Mouse (Mus musculus) myocyte (in vitro differentiated cells): ENCODE results near the gene Ppp2r5b.

Source experiments
- E2F4 ChIP-seq: IDR thresholded peaks from one replicate; pipeline ENCODE4 v1.6.1; 2011; ENCODE audit warnings: mild to moderate bottlenecking, control low read depth, moderate library complexity; ENCODE audit not compliant: insufficient read depth
- MYOD1 ChIP-seq, 3 experiments: IDR thresholded peaks; one replicate each; pipeline ENCODE4 v1.6.1; 2011; ENCODE audit warnings: control low read depth in 2 of 3, low read depth in 2 of 3, mild to moderate bottlenecking in 2 of 3, moderate library complexity in 1 of 3; ENCODE audit not compliant: insufficient read length in 2 of 3, control insufficient read depth in 1 of 3
- MYOG ChIP-seq, 3 experiments: IDR thresholded peaks; one replicate each; pipeline ENCODE4 v1.6.1; 2011; ENCODE audit warnings: control low read depth in 2 of 3, low read depth in 2 of 3, mild to moderate bottlenecking in 2 of 3; ENCODE audit not compliant: insufficient read length in 2 of 3, control insufficient read depth in 1 of 3, insufficient read depth in 1 of 3
- POLR2A ChIP-seq: IDR thresholded peaks from one replicate; pipeline ENCODE4 v1.6.1; 2011; ENCODE audit warnings: low read depth, mild to moderate bottlenecking, control low read depth, moderate library complexity; ENCODE audit not compliant: insufficient read length
- POLR2AphosphoS2 ChIP-seq: IDR thresholded peaks from one replicate; pipeline ENCODE4 v1.6.1; 2011; ENCODE audit warnings: low read depth, control low read depth; ENCODE audit not compliant: insufficient read length

- TF ChIP-seq POLR2A (no peak), POLR2AphosphoS2 (no peak), MYOD1 (IDR thresholded peaks at IDR 0.05; ENCODE audit: control insufficient read depth in 1 of 3, insufficient read length in 2 of 3, low read depth in 2 of 3) (no peak), E2F4 (no peak), MYOG (IDR thresholded peaks at IDR 0.05; ENCODE audit: control insufficient read depth in 1 of 3, insufficient read depth in 1 of 3, insufficient read length in 2 of 3, low read depth in 2 of 3) (no peak)
Observed at GRCm38 (mm10) chr19:6272053-6272452, 36.4 kb upstream of the Ppp2r5b start.
